Mouse (Mus musculus): Measurements from ENCODE around the gene Sfmbt1. TPM values are rescaled to one million over a fixed set of nuclear protein-coding genes. Genes with fewer than 3 reads are reported as not detected.
A peak's percentile ranks its signal among the peaks of the same experiment; 100 is the strongest.

The Sfmbt1 gene
- 8.9 and 9.7 TPM in 2 replicates for polyA plus RNA-seq (2012; rRNA removed)

- WGBS, result 3% methylated on average over 87 of the region's 87 CpGs
Measured at GRCm38 (mm10) chr14:30714799-30715617, at the start of gene Sfmbt1. Sfmbt1 (plus strand) TSS chr14:30714849.

GRCm38 (mm10) chr14:30666061-30666460 is 48.6 kb upstream of the Sfmbt1 start:
- no peaks in the 10 kb centered on the region for H3K27me3 ChIP-seq (ENCODE audit: control insufficient read depth, insufficient read depth, low read length)
- WGBS, result 32% methylated on average over 3 of the region's 3 CpGs
- no peak overlapping the region for H3K27ac ChIP-seq (ENCODE audit: insufficient read depth, low read length)
- no peaks in the 10 kb centered on the region for H3K4me1 ChIP-seq (ENCODE audit: control insufficient read depth, insufficient read depth, low read length)
- H3K4me3 ChIP-seq (replicated peaks; ENCODE audit: insufficient read depth, low read depth, low read length), result no peak overlapping the region
- TF ChIP-seq POLR2A (IDR thresholded peaks at IDR 0.05; ENCODE audit: borderline replicate concordance, insufficient read depth, low read length) (no peak), CTCF (IDR thresholded peaks at IDR 0.05; ENCODE audit: borderline replicate concordance, insufficient read depth, low read depth, low read length) (no peak)
- DNase-seq, result no peak

More at GRCm38 (mm10) chr14:30714799-30715617, at the start of gene Sfmbt1:
- DNase-seq, result no peak
- no peaks in the 10 kb centered on the region for H3K27me3 ChIP-seq (ENCODE audit: control insufficient read depth, insufficient read depth, low read length)
- H3K4me3 ChIP-seq (replicated peaks; ENCODE audit: insufficient read depth, low read depth, low read length), result peak within 1 kb of the TSS; percentile 65
- no peaks in the 10 kb centered on the region; the same call in 1 of the 2 replicates for H3K4me1 ChIP-seq (ENCODE audit: control insufficient read depth, insufficient read depth, low read length)
- H3K27ac ChIP-seq (ENCODE audit: insufficient read depth, low read length), result peak within 1 kb of the TSS; percentile 78
- TF ChIP-seq CTCF (IDR thresholded peaks at IDR 0.05; ENCODE audit: borderline replicate concordance, insufficient read depth, low read depth, low read length) (no peak), POLR2A (IDR thresholded peaks at IDR 0.05; ENCODE audit: borderline replicate concordance, insufficient read depth, low read length) (no peak)

GRCm38 (mm10) chr14:30666604-30667003 is 48.0 kb upstream of the Sfmbt1 start:
- no peaks in the 10 kb centered on the region for H3K4me1 ChIP-seq (ENCODE audit: control insufficient read depth, insufficient read depth, low read length)
- no peak overlapping the region for H3K4me3 ChIP-seq (replicated peaks; ENCODE audit: insufficient read depth, low read depth, low read length)
- no peak for DNase-seq
- WGBS, result 82% methylated on average over 4 of the region's 4 CpGs
- H3K27me3 ChIP-seq (ENCODE audit: control insufficient read depth, insufficient read depth, low read length), result no peaks in the 10 kb centered on the region
- TF ChIP-seq POLR2A (IDR thresholded peaks at IDR 0.05; ENCODE audit: borderline replicate concordance, insufficient read depth, low read length) (no peak), CTCF (IDR thresholded peaks at IDR 0.05; ENCODE audit: borderline replicate concordance, insufficient read depth, low read depth, low read length) (no peak)
- no peak overlapping the region for H3K27ac ChIP-seq (ENCODE audit: insufficient read depth, low read length)

GRCm38 (mm10) chr14:30670161-30670560 is 44.5 kb upstream of the Sfmbt1 start:
- Histone ChIP-seq H3K27ac (ENCODE audit: insufficient read depth, low read length) (no peak overlapping the region), H3K27me3 (ENCODE audit: control insufficient read depth, insufficient read depth, low read length) (no peaks in the 10 kb centered on the region), H3K4me3 (replicated peaks; ENCODE audit: insufficient read depth, low read depth, low read length) (no peak overlapping the region), H3K4me1 (ENCODE audit: control insufficient read depth, insufficient read depth, low read length) (no peaks in the 10 kb centered on the region)
- no peak for DNase-seq
- whole genome bisulfite sequencing, result 93% methylated on average over 6 of the region's 6 CpGs
- TF ChIP-seq CTCF (IDR thresholded peaks at IDR 0.05; ENCODE audit: borderline replicate concordance, insufficient read depth, low read depth, low read length) (no peak), POLR2A (IDR thresholded peaks at IDR 0.05; ENCODE audit: borderline replicate concordance, insufficient read depth, low read length) (no peak)

- Histone ChIP-seq H3K27ac (ENCODE audit: insufficient read depth, low read length) (no peak overlapping the region), H3K4me3 (replicated peaks; ENCODE audit: insufficient read depth, low read depth, low read length) (no peak overlapping the region), H3K4me1 (ENCODE audit: control insufficient read depth, insufficient read depth, low read length) (no peaks in the 10 kb centered on the region), H3K27me3 (ENCODE audit: control insufficient read depth, insufficient read depth, low read length) (no peaks in the 10 kb centered on the region)
- TF ChIP-seq CTCF (IDR thresholded peaks at IDR 0.05; ENCODE audit: borderline replicate concordance, insufficient read depth, low read depth, low read length), result no peak
- no peak for TF ChIP-seq POLR2A (IDR thresholded peaks at IDR 0.05; ENCODE audit: borderline replicate concordance, insufficient read depth, low read length)
- 75% methylated on average over 15 of the region's 15 CpGs for WGBS
- no peak for DNase-seq
Measured at GRCm38 (mm10) chr14:30671095-30671985, 43.3 kb upstream of the Sfmbt1 start.

- no peaks in the 10 kb centered on the region for H3K27me3 ChIP-seq (ENCODE audit: control insufficient read depth, insufficient read depth, low read length)
- 6% methylated on average over 3 of the region's 3 CpGs for WGBS
- no peak overlapping the region for H3K27ac ChIP-seq (ENCODE audit: insufficient read depth, low read length)
- TF ChIP-seq POLR2A (IDR thresholded peaks at IDR 0.05; ENCODE audit: borderline replicate concordance, insufficient read depth, low read length) (no peak), CTCF (IDR thresholded peaks at IDR 0.05; ENCODE audit: borderline replicate concordance, insufficient read depth, low read depth, low read length) (peak; percentile 95)
- H3K4me1 ChIP-seq (ENCODE audit: control insufficient read depth, insufficient read depth, low read length), result no peaks in the 10 kb centered on the region
- DNase-seq, result peak; percentile 76 to 85
- H3K4me3 ChIP-seq (replicated peaks; ENCODE audit: insufficient read depth, low read depth, low read length), result no peak overlapping the region
Measured at GRCm38 (mm10) chr14:30671986-30672312, 42.7 kb upstream of the Sfmbt1 start.

GRCm38 (mm10) chr14:30674947-30675346 is 39.7 kb upstream of the Sfmbt1 start:
- TF ChIP-seq POLR2A (IDR thresholded peaks at IDR 0.05; ENCODE audit: borderline replicate concordance, insufficient read depth, low read length) (no peak), CTCF (IDR thresholded peaks at IDR 0.05; ENCODE audit: borderline replicate concordance, insufficient read depth, low read depth, low read length) (no peak)
- no peak overlapping the region for H3K4me3 ChIP-seq (replicated peaks; ENCODE audit: insufficient read depth, low read depth, low read length)
- H3K4me1 ChIP-seq (ENCODE audit: control insufficient read depth, insufficient read depth, low read length), result no peaks in the 10 kb centered on the region
- H3K27me3 ChIP-seq (ENCODE audit: control insufficient read depth, insufficient read depth, low read length), result no peaks in the 10 kb centered on the region
- H3K27ac ChIP-seq (ENCODE audit: insufficient read depth, low read length), result no peak overlapping the region
- 59% methylated on average over 6 of the region's 6 CpGs for WGBS
- no peak for DNase-seq

Data from cerebellum, adult 2 months (tissue).